Mouse (Mus musculus) olfactory bulb, adult 2 months (tissue): ENCODE measurements around the gene Itga3. TPM values are rescaled to one million over a fixed set of nuclear protein-coding genes. Genes with fewer than 3 reads are reported as not detected.

Source experiments
- H3K27ac ChIP-seq: fragments of 200-500 bp; 2 replicates; pipeline ENCODE4 v1.5.1; 2012; ENCODE audit warnings: low read depth, low read length; ENCODE audit not compliant: insufficient read depth
- H3K4me1 ChIP-seq: fragments of 200-500 bp; 2 replicates; pipeline ENCODE4 v1.6.1; 2012; ENCODE audit warnings: low read length; ENCODE audit not compliant: control insufficient read depth, insufficient read depth
- H3K4me3 ChIP-seq: fragments of 200-500 bp; 2 replicates; pipeline ENCODE4 v1.5.1; 2012; ENCODE audit warnings: mild to moderate bottlenecking, low read depth, low read length, moderate library complexity; ENCODE audit not compliant: insufficient read depth
- CTCF ChIP-seq: fragments of 200-500 bp; IDR thresholded peaks from 2 replicates; pipeline ENCODE4 v1.5.1; 2012; ENCODE audit warnings: low read depth, mild to moderate bottlenecking, low read length, moderate library complexity; ENCODE audit not compliant: insufficient read depth
- POLR2A ChIP-seq: fragments of 200-500 bp; IDR thresholded peaks from 2 replicates; pipeline ENCODE4 v1.6.1; 2012; ENCODE audit warnings: mild to moderate bottlenecking, low read depth, low read length, moderate library complexity; ENCODE audit not compliant: insufficient read depth
- WGBS: fragments of 180-500 bp; shearing (Covaris S2); methylation state at CpG from one replicate; pipeline ENCODE4 v1.1.7; 2018; 5-methylcytosine and 5-hydroxymethylcytosine counted together
- polyA plus RNA-seq: library from polyadenylated mRNA; stranded (reverse); fragments of >200 nt; gene quantifications from 2 replicates; pipeline ENCODE4 v1.2.4, GENCODE M21; 2012; ENCODE audit warnings: low replicate concordance; ENCODE audit not compliant: missing spikeins, insufficient read depth, insufficient read length

Gene Itga3
- polyA plus RNA-seq, 1 experiment, result not detected

- peaks cover 61% of the 10 kb centered on the region for H3K4me1 ChIP-seq
- H3K4me3 ChIP-seq, result no peak overlapping the region
- no peak overlapping the region for H3K27ac ChIP-seq
- WGBS, result 39% methylated on average over 6 of the region's 6 CpGs
- TF ChIP-seq CTCF (no peak), POLR2A (no peak)
Measured at GRCm38 (mm10) chr11:95032945-95033344, 43.7 kb downstream of the Itga3 start.

- Histone ChIP-seq H3K4me3 (no peak overlapping the region), H3K27ac (no peak overlapping the region), H3K4me1 (peaks cover 37% of the 10 kb centered on the region)
- 43% methylated on average over 13 of the region's 13 CpGs for WGBS
- no peak for TF ChIP-seq CTCF
- TF ChIP-seq POLR2A, result no peak
Measured at GRCm38 (mm10) chr11:95027850-95028470, 48.6 kb downstream of the Itga3 start.

- WGBS, result 83% methylated on average over 6 of the region's 6 CpGs
- peaks cover 33% of the 10 kb centered on the region for H3K4me1 ChIP-seq
- TF ChIP-seq CTCF (no peak), POLR2A (no peak)
- no peak overlapping the region for H3K27ac ChIP-seq
- H3K4me3 ChIP-seq, result no peak overlapping the region
Measured at GRCm38 (mm10) chr11:95026849-95027248, 49.8 kb downstream of the Itga3 start.

GRCm38 (mm10) chr11:95026090-95026542 lies 50.5 kb downstream of the Itga3 start:
- no peak overlapping the region for H3K4me3 ChIP-seq
- H3K27ac ChIP-seq, result no peak overlapping the region
- TF ChIP-seq POLR2A (no peak), CTCF (no peak)
- WGBS, result 75% methylated on average over 6 of the region's 6 CpGs
- H3K4me1 ChIP-seq, result peaks cover 30% of the 10 kb centered on the region

- no peak for TF ChIP-seq CTCF
- TF ChIP-seq POLR2A, result no peak
- peaks cover 30% of the 10 kb centered on the region for H3K4me1 ChIP-seq
- H3K4me3 ChIP-seq, result no peak overlapping the region
- H3K27ac ChIP-seq, result no peak overlapping the region
- WGBS, result 89% methylated on average over 11 of the region's 11 CpGs
Measured at GRCm38 (mm10) chr11:95025227-95026012, 51.2 kb downstream of the Itga3 start.

GRCm38 (mm10) chr11:95024439-95025184 lies 52.0 kb downstream of the Itga3 start:
- 0 out of 2 replicates have a peak overlapping the region, but pooled peaks have one; percentile 21 for H3K27ac ChIP-seq

GRCm38 (mm10) chr11:95023481-95023880 lies 53.1 kb downstream of the Itga3 start:
- Histone ChIP-seq H3K27ac (no peak overlapping the region), H3K4me3 (no peak overlapping the region), H3K4me1 (peaks cover 24% of the 10 kb centered on the region)
- 96% methylated on average over 9 of the region's 9 CpGs for WGBS
- TF ChIP-seq CTCF (no peak), POLR2A (no peak)

More at GRCm38 (mm10) chr11:95024439-95025184, 52.0 kb downstream of the Itga3 start:
- H3K4me3 ChIP-seq, result no peak overlapping the region
- no peak for TF ChIP-seq CTCF
- no peak for TF ChIP-seq POLR2A
- WGBS, result 36% methylated on average over 29 of the region's 29 CpGs
- H3K4me1 ChIP-seq, result peaks cover 30% of the 10 kb centered on the region

GRCm38 (mm10) chr11:95022237-95022992 lies 54.2 kb downstream of the Itga3 start:
- Histone ChIP-seq H3K27ac (no peak overlapping the region), H3K4me1 (peaks cover 15% of the 10 kb centered on the region), H3K4me3 (no peak overlapping the region)
- TF ChIP-seq POLR2A (no peak), CTCF (no peak)
- WGBS, result 78% methylated on average over 10 of the region's 10 CpGs
